Mouse (Mus musculus): ENCODE data around the gene Rbfox3. TPM values are rescaled to one million over a fixed set of nuclear protein-coding genes. Genes with fewer than 3 reads are reported as not detected.

Gene Rbfox3
- polyA plus RNA-seq, 1 experiment from 2014 or later: 0.29 TPM

DNA sequence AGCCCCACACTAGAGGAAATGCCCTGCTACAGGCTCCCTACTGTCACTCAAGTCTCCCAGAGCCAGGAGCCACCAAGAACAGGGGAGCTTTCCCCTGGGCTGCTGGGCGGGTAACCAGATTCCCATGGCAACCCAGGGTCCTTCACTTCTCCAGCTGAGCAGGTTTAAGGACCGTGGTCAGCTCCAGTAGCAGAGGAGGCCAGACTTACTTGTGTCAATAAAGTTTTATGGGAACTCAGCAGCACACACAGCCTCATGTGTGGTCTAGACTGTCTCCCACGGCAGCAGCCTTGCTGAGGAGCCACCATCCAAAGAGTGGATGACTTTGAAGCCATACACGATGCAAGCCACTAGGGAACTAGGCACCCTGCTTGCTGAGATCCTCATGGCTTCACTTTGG, 365.7 kb downstream of the Rbfox3 start:
- H3K27ac ChIP-seq: no peak overlapping the region
- no peak overlapping the region for H3K4me2 ChIP-seq
- H3K27me3 ChIP-seq: no peaks in the 10 kb centered on the region; the same call in 1 of the 2 replicates
- WGBS: 10% methylated on average over 4 of the region's 4 CpGs
- peaks cover 8% of the 10 kb centered on the region for H3K4me1 ChIP-seq
- H3K36me3 ChIP-seq: no peaks in the 10 kb centered on the region
- no peak for ATAC-seq (ENCODE audit: borderline replicate concordance, extremely low read depth, low FRiP score, low TSS enrichment)
- H3K9me3 ChIP-seq: no peaks in the 10 kb centered on the region
- H3K9ac ChIP-seq: no peak overlapping the region
- H3K4me3 ChIP-seq: no peak overlapping the region

DNA sequence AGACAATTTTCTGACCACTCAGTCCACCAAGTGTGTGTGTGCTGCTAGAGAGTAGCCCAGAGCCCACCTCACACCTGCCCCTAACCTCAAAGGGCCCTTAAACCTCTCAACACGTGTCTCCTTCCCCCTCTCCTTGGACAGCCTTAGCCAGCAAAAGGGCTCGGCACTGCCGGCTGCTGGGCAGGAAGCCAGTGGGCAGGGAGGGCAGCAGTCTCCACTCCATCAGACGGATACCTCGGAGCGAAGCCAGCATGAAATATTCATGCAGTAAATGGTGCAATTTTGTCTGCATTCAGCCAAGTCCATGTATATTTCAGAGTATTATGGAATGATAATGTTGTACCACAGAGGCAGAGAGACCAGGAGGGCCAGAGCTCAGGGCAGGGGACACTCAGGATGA, 366.8 kb downstream of the Rbfox3 start:
- Histone ChIP-seq H3K27me3 (no peaks in the 10 kb centered on the region), H3K9ac (no peak overlapping the region), H3K4me2 (no peak overlapping the region), H3K36me3 (no peaks in the 10 kb centered on the region), H3K4me3 (no peak overlapping the region), H3K4me1 (peaks cover 8% of the 10 kb centered on the region), H3K27ac (no peak overlapping the region), H3K9me3 (no peaks in the 10 kb centered on the region)
- 44% methylated on average over 6 of the region's 6 CpGs for WGBS
- ATAC-seq (ENCODE audit: borderline replicate concordance, extremely low read depth, low FRiP score, low TSS enrichment): no peak

DNA sequence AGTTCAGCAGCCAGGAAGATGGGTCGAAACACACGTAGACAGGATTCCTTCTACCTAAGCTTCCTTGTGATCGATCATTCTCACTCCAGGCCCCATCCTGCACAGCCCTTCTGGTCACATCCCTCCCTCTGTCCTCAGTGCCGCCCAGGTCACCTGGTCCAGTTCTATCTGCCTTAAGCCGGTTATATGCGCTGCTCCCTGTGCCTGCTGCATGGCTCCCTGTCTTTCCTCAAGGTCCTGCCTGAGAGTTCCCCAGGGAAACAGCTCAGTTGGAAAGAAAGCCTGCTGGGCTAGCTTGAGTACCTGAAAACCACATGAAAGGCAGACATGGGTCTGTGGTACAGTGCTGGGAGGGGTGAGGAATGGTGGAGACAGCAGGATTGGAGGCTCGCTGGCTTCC, 368.5 kb downstream of the Rbfox3 start:
- Histone ChIP-seq H3K4me3 (no peak overlapping the region), H3K27ac (no peak overlapping the region), H3K9ac (no peak overlapping the region), H3K4me2 (no peak overlapping the region), H3K36me3 (no peaks in the 10 kb centered on the region), H3K9me3 (no peaks in the 10 kb centered on the region), H3K4me1 (peaks cover 8% of the 10 kb centered on the region), H3K27me3 (no peaks in the 10 kb centered on the region)
- WGBS: 59% methylated on average over 7 of the region's 7 CpGs
- ATAC-seq (ENCODE audit: borderline replicate concordance, extremely low read depth, low FRiP score, low TSS enrichment): no peak

- Histone ChIP-seq H3K27me3 (no peaks in the 10 kb centered on the region), H3K4me2 (peak overlapping the region; percentile 29; the same call in 1 of the 2 replicates), H3K9me3 (no peaks in the 10 kb centered on the region), H3K4me1 (peaks cover 8% of the 10 kb centered on the region), H3K27ac (peak overlapping the region; percentile 64), H3K9ac (no peak overlapping the region), H3K4me3 (no peak overlapping the region), H3K36me3 (no peaks in the 10 kb centered on the region)
- WGBS: 43% methylated on average over 12 of the region's 12 CpGs
- ATAC-seq (ENCODE audit: borderline replicate concordance, extremely low read depth, low FRiP score, low TSS enrichment): peak; percentile 70; the same call in 1 of the 2 replicates
These were observed 370.9 kb downstream of the Rbfox3 start for GRCm38 (mm10) chr11:118540411-118541026.

- Histone ChIP-seq H3K9ac (no peak overlapping the region), H3K4me2 (no peak overlapping the region), H3K4me1 (peaks cover 8% of the 10 kb centered on the region), H3K4me3 (no peak overlapping the region), H3K27ac (no peak overlapping the region), H3K36me3 (no peaks in the 10 kb centered on the region), H3K9me3 (no peaks in the 10 kb centered on the region), H3K27me3 (no peaks in the 10 kb centered on the region)
- no peak for ATAC-seq (ENCODE audit: borderline replicate concordance, extremely low read depth, low FRiP score, low TSS enrichment)
- WGBS: 81% methylated on average over 11 of the region's 11 CpGs
These were observed 373.4 kb downstream of the Rbfox3 start for GRCm38 (mm10) chr11:118538008-118538407.

DNA sequence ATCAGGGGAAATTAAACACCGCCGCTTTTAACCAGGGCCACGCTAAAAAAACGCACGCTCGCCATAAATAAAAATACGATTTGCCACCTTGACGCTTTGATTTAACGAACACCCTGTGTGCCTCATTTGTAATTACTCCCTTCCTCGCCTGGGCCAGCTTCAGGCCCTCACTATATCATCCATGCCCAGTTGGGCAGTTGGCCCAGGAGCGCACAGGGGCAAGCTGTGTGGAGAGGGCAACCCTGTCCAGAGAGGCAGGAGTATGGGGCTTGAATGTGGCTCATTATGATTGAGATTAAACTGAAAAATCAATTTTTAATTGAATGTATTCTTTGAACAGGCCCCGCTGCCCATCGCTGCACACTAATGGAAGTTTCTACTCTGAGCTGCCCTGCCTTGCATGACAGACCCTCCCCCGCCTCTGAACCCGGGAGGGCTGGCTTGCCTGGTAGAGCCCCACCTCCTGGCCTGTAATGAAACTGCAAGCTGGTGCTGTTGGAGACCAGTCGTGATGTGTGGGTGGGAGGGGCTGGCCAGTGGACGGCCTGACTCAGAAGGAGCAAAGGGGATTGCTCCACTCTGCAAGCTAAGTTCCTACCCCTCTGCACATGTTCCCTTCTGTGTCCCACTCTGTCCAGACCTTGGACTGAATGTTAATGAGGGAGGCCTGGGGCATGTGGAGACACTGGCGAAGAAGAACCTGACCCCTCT, 376.9 kb downstream of the Rbfox3 start:
- Histone ChIP-seq H3K27ac (no peak overlapping the region), H3K9me3 (no peaks in the 10 kb centered on the region), H3K36me3 (no peaks in the 10 kb centered on the region), H3K9ac (no peak overlapping the region), H3K27me3 (no peaks in the 10 kb centered on the region), H3K4me1 (no peaks in the 10 kb centered on the region), H3K4me3 (no peak overlapping the region), H3K4me2 (no peak overlapping the region)
- WGBS: 37% methylated on average over 18 of the region's 18 CpGs
- no peak for ATAC-seq (ENCODE audit: borderline replicate concordance, extremely low read depth, low FRiP score, low TSS enrichment)

- H3K4me3 ChIP-seq: no peak overlapping the region
- no peaks in the 10 kb centered on the region for H3K36me3 ChIP-seq
- no peaks in the 10 kb centered on the region for H3K27me3 ChIP-seq
- no peaks in the 10 kb centered on the region for H3K4me1 ChIP-seq
- H3K9ac ChIP-seq: no peak overlapping the region
- 69% methylated on average over 8 of the region's 8 CpGs for WGBS
- no peak for ATAC-seq (ENCODE audit: borderline replicate concordance, extremely low read depth, low FRiP score, low TSS enrichment)
- H3K9me3 ChIP-seq: no peaks in the 10 kb centered on the region
- H3K4me2 ChIP-seq: no peak overlapping the region
- no peak overlapping the region for H3K27ac ChIP-seq
These were observed 381.1 kb downstream of the Rbfox3 start for GRCm38 (mm10) chr11:118530313-118530712.

GRCm38 (mm10) chr11:118528761-118529160, 382.6 kb downstream of the Rbfox3 start:
- no peak overlapping the region for H3K4me3 ChIP-seq
- ATAC-seq (ENCODE audit: borderline replicate concordance, extremely low read depth, low FRiP score, low TSS enrichment): no peak
- no peak overlapping the region for H3K9ac ChIP-seq
- no peaks in the 10 kb centered on the region for H3K36me3 ChIP-seq
- no peak overlapping the region for H3K4me2 ChIP-seq
- no peaks in the 10 kb centered on the region for H3K9me3 ChIP-seq
- WGBS: 87% methylated on average over 9 of the region's 9 CpGs
- H3K27ac ChIP-seq: no peak overlapping the region
- H3K4me1 ChIP-seq: no peaks in the 10 kb centered on the region
- no peaks in the 10 kb centered on the region for H3K27me3 ChIP-seq

DNA sequence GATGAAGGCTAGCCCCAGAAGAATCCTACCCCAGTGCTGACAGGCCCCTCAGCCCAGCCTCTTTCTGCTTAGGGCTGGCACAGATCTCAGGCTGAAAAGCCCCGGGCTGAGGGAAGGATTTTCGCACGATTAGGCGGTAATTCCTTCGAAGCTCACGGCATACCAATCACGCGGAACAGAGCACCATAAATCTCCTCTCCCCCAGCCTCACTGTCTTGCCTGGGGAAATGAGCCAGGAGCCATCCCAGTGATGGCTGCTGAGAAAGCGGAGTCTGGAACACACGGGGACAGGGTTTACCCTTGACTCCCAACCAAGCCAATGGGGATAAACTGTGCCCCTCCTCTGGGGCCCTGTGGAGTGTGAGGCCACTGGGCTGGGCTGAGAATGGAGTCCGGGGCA, 386.3 kb downstream of the Rbfox3 start:
- Histone ChIP-seq H3K27ac (no peak overlapping the region), H3K9ac (no peak overlapping the region), H3K4me1 (no peaks in the 10 kb centered on the region), H3K4me3 (no peak overlapping the region), H3K9me3 (no peaks in the 10 kb centered on the region), H3K36me3 (no peaks in the 10 kb centered on the region), H3K4me2 (no peak overlapping the region), H3K27me3 (no peaks in the 10 kb centered on the region)
- 62% methylated on average over 11 of the region's 11 CpGs for WGBS
- no peak for ATAC-seq (ENCODE audit: borderline replicate concordance, extremely low read depth, low FRiP score, low TSS enrichment)

GRCm38 (mm10) chr11:118523496-118524145, 387.8 kb downstream of the Rbfox3 start:
- no peak overlapping the region for H3K4me3 ChIP-seq
- H3K9me3 ChIP-seq: no peaks in the 10 kb centered on the region
- ATAC-seq (ENCODE audit: borderline replicate concordance, extremely low read depth, low FRiP score, low TSS enrichment): no peak
- 74% methylated on average over 4 of the region's 4 CpGs for WGBS
- H3K27ac ChIP-seq: no peak overlapping the region
- H3K4me2 ChIP-seq: no peak overlapping the region
- H3K4me1 ChIP-seq: no peaks in the 10 kb centered on the region
- H3K27me3 ChIP-seq: no peaks in the 10 kb centered on the region
- no peaks in the 10 kb centered on the region for H3K36me3 ChIP-seq
- H3K9ac ChIP-seq: no peak overlapping the region

GRCm38 (mm10) chr11:118520932-118521331, 390.5 kb downstream of the Rbfox3 start:
- H3K36me3 ChIP-seq: no peaks in the 10 kb centered on the region
- H3K4me1 ChIP-seq: no peaks in the 10 kb centered on the region
- no peaks in the 10 kb centered on the region for H3K9me3 ChIP-seq
- no peaks in the 10 kb centered on the region for H3K27me3 ChIP-seq
- H3K4me2 ChIP-seq: no peak overlapping the region
- WGBS: 70% methylated on average over 2 of the region's 2 CpGs
- H3K4me3 ChIP-seq: no peak overlapping the region
- no peak for ATAC-seq (ENCODE audit: borderline replicate concordance, extremely low read depth, low FRiP score, low TSS enrichment)
- no peak overlapping the region for H3K27ac ChIP-seq
- H3K9ac ChIP-seq: no peak overlapping the region

- Histone ChIP-seq H3K27me3 (no peaks in the 10 kb centered on the region), H3K36me3 (no peaks in the 10 kb centered on the region), H3K4me3 (no peak overlapping the region), H3K4me1 (no peaks in the 10 kb centered on the region), H3K9me3 (no peaks in the 10 kb centered on the region), H3K4me2 (no peak overlapping the region), H3K9ac (no peak overlapping the region), H3K27ac (no peak overlapping the region)
- ATAC-seq (ENCODE audit: borderline replicate concordance, extremely low read depth, low FRiP score, low TSS enrichment): no peak
- 49% methylated on average over 5 of the region's 5 CpGs for WGBS
These were observed 391.1 kb downstream of the Rbfox3 start for GRCm38 (mm10) chr11:118520251-118520650.
